Mouse (Mus musculus): ENCODE results near the gene Ttll5. TPM values are rescaled to one million over a fixed set of nuclear protein-coding genes. Genes with fewer than 3 reads are reported as not detected.

Gene Ttll5
- polyA plus RNA-seq, 1 experiment from 2014 or later, result 3.7 TPM

DNA sequence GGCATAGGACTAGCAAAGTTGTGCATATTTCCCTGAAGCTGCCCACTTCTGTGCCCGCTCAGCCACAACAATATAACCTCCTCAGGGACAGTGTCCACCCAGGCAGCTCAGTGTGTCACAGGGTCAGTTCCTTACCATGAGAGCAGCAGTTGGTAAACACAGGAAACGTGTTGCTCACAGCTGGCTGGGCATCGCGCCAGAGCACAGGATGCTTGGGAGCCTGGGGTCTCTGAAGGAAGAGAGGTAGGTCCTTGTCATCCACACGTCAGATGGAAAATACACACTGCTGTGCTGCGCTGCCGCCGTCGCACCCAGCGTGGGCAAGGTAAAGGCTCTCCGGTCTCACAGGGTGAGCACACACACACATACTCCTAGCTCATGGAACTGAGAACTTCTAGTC, 139.2 kb downstream of the Ttll5 start:
- TF ChIP-seq CTCF (IDR thresholded peaks at IDR 0.05; ENCODE audit: low read depth) (no peak), EP300 (optimal IDR thresholded peaks at IDR 0.05) (no peak)
- WGBS, result 65% methylated on average over 11 of the region's 11 CpGs
- Histone ChIP-seq H3K4me2 (replicated peaks; ENCODE audit: low read depth) (no peak overlapping the region), H3K4me3 (ENCODE audit: low read depth, low read length) (no peak overlapping the region), H3K9ac (ENCODE audit: low read length) (no peak overlapping the region), H3K4me1 (replicated peaks; ENCODE audit: control insufficient read depth, insufficient read depth) (peaks cover 3% of the 10 kb centered on the region; the same call in 1 of the 2 replicates), H3K27me3 (ENCODE audit: control insufficient read depth, insufficient read depth, low read length) (no peaks in the 10 kb centered on the region), H3K27ac (replicated peaks) (no peak overlapping the region), H3K9me3 (ENCODE audit: control insufficient read depth, low read length) (no peaks in the 10 kb centered on the region), H3K36me3 (ENCODE audit: control insufficient read depth, insufficient read depth, low read length) (no peaks in the 10 kb centered on the region)
- ATAC-seq (ENCODE audit: low FRiP score, low TSS enrichment) (0 out of 2 replicates have a peak, but pooled peaks have one; percentile 51), DNase-seq (ENCODE audit: low spot score) (no peak)

DNA sequence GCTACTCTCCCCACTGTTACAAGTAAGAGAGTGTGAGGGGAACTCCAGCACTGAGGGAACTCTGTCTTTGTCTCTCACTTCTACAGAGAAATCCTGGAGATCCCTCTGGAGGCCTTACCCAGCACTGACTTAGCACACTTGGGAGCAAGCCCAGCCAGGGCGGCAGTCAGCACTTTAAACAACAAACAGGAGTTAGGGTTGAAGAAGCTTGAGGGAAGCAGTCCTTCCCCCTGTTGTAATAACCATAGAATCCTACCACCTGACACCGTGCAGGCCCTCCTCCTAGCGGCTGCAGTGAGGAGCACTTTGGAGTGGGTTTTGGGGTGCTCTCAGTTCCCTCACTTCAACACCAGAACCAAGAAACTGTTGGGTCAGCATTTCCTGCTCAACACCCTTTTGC, 140.0 kb downstream of the Ttll5 start:
- Histone ChIP-seq H3K9me3 (ENCODE audit: control insufficient read depth, low read length) (no peaks in the 10 kb centered on the region), H3K27ac (replicated peaks) (no peak overlapping the region), H3K4me2 (replicated peaks; ENCODE audit: low read depth) (no peak overlapping the region), H3K36me3 (ENCODE audit: control insufficient read depth, insufficient read depth, low read length) (no peaks in the 10 kb centered on the region), H3K4me1 (replicated peaks; ENCODE audit: control insufficient read depth, insufficient read depth) (peaks cover 3% of the 10 kb centered on the region; the same call in 1 of the 2 replicates), H3K4me3 (ENCODE audit: low read depth, low read length) (no peak overlapping the region), H3K27me3 (ENCODE audit: control insufficient read depth, insufficient read depth, low read length) (no peaks in the 10 kb centered on the region), H3K9ac (ENCODE audit: low read length) (no peak overlapping the region)
- DNase-seq (ENCODE audit: low spot score), result no peak
- no peak for TF ChIP-seq EP300 (optimal IDR thresholded peaks at IDR 0.05)
- TF ChIP-seq CTCF (IDR thresholded peaks at IDR 0.05; ENCODE audit: low read depth), result no peak
- WGBS, result 71% methylated on average over 3 of the region's 3 CpGs
- no peak for ATAC-seq (ENCODE audit: low FRiP score, low TSS enrichment)

DNA sequence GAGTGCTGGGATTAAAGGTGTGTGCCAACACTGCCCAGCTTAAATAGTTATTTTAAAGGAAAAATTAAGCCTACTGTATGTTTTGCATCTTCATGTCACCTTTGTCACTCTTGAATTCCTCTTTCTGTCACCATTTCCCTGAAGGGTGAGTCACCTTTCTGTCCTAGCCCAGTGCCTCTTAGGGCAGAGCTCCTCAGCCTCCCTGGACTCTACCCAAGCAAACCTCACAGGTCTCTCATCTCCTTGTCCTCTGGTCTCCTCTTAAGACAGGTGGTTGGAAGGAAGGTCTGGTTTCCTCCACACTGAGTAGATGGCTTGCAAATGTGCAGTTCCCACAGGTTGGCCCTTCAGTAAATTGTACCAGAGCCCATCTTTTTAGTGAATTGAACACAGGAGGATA, 143.4 kb downstream of the Ttll5 start:
- DNase-seq (ENCODE audit: low spot score) (no peak), ATAC-seq (ENCODE audit: low FRiP score, low TSS enrichment) (no peak)
- Histone ChIP-seq H3K9ac (ENCODE audit: low read length) (no peak overlapping the region), H3K36me3 (ENCODE audit: control insufficient read depth, insufficient read depth, low read length) (no peaks in the 10 kb centered on the region), H3K4me2 (replicated peaks; ENCODE audit: low read depth) (no peak overlapping the region), H3K27me3 (ENCODE audit: control insufficient read depth, insufficient read depth, low read length) (no peaks in the 10 kb centered on the region), H3K27ac (replicated peaks) (no peak overlapping the region), H3K4me1 (replicated peaks; ENCODE audit: control insufficient read depth, insufficient read depth) (peaks cover 5% of the 10 kb centered on the region; the same call in 1 of the 2 replicates), H3K4me3 (ENCODE audit: low read depth, low read length) (no peak overlapping the region), H3K9me3 (ENCODE audit: control insufficient read depth, low read length) (no peaks in the 10 kb centered on the region)
- no peak for TF ChIP-seq EP300 (optimal IDR thresholded peaks at IDR 0.05)
- TF ChIP-seq CTCF (IDR thresholded peaks at IDR 0.05; ENCODE audit: low read depth), result no peak

DNA sequence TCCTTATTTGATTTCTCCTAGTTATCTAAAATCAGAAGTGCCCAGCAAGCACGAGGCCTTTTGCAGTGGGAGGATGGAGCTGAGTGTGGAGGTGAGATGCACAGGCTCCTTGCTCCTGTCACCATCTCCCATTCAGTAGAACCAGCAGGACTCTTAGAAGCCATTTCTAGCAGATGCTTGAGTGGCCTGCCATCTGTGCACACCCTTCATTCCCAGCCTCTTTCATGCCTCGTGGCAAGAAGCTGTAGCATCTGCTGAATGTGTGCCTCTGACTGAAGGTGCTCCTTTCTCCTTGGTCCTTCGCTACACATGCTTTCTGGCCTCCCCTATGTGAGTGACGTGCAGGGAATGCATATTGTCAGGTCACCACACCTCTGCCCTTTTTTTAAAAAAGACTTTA, 143.9 kb downstream of the Ttll5 start:
- no peak for DNase-seq (ENCODE audit: low spot score)
- H3K9me3 ChIP-seq (ENCODE audit: control insufficient read depth, low read length), result no peaks in the 10 kb centered on the region
- no peaks in the 10 kb centered on the region for H3K36me3 ChIP-seq (ENCODE audit: control insufficient read depth, insufficient read depth, low read length)
- TF ChIP-seq CTCF (IDR thresholded peaks at IDR 0.05; ENCODE audit: low read depth) (no peak), EP300 (optimal IDR thresholded peaks at IDR 0.05) (no peak)
- 90% methylated on average over 4 of the region's 4 CpGs for WGBS
- no peak overlapping the region for H3K4me3 ChIP-seq (ENCODE audit: low read depth, low read length)
- ATAC-seq (ENCODE audit: low FRiP score, low TSS enrichment), result no peak
- no peak overlapping the region for H3K9ac ChIP-seq (ENCODE audit: low read length)
- no peaks in the 10 kb centered on the region for H3K27me3 ChIP-seq (ENCODE audit: control insufficient read depth, insufficient read depth, low read length)
- no peak overlapping the region for H3K4me2 ChIP-seq (replicated peaks; ENCODE audit: low read depth)
- H3K27ac ChIP-seq (replicated peaks), result no peak overlapping the region
- H3K4me1 ChIP-seq (replicated peaks; ENCODE audit: control insufficient read depth, insufficient read depth), result peaks cover 3% of the 10 kb centered on the region; the same call in 1 of the 2 replicates

DNA sequence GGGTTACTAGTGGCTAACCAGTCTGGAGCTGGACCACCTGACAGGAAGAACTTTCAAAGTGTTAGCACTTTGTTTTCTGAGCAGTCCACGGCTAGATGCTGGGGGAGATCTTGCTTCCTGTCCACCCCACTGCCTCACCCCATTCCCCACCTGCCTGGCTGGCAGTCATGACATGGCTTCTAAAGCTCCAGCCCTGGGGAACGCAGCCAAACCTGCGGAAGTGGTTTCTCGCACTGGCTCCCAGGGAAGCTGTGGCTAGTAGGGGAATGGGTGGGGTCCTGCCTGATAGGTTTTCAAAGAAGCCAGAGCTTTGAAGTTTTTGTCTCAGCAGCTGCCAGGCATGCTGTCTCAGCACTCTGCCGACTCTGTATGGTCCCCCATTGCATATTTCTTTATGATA, 145.1 kb downstream of the Ttll5 start:
- Histone ChIP-seq H3K4me1 (replicated peaks; ENCODE audit: control insufficient read depth, insufficient read depth) (peaks cover 2% of the 10 kb centered on the region; the same call in 1 of the 2 replicates), H3K36me3 (ENCODE audit: control insufficient read depth, insufficient read depth, low read length) (no peaks in the 10 kb centered on the region), H3K27me3 (ENCODE audit: control insufficient read depth, insufficient read depth, low read length) (no peaks in the 10 kb centered on the region), H3K4me2 (replicated peaks; ENCODE audit: low read depth) (no peak overlapping the region), H3K27ac (replicated peaks) (no peak overlapping the region), H3K4me3 (ENCODE audit: low read depth, low read length) (no peak overlapping the region), H3K9me3 (ENCODE audit: control insufficient read depth, low read length) (no peaks in the 10 kb centered on the region), H3K9ac (ENCODE audit: low read length) (no peak overlapping the region)
- TF ChIP-seq CTCF (IDR thresholded peaks at IDR 0.05; ENCODE audit: low read depth) (no peak), EP300 (optimal IDR thresholded peaks at IDR 0.05) (no peak)
- WGBS, result 35% methylated on average over 5 of the region's 5 CpGs
- ATAC-seq (ENCODE audit: low FRiP score, low TSS enrichment) (no peak), DNase-seq (ENCODE audit: low spot score) (peak; percentile 24)

DNA sequence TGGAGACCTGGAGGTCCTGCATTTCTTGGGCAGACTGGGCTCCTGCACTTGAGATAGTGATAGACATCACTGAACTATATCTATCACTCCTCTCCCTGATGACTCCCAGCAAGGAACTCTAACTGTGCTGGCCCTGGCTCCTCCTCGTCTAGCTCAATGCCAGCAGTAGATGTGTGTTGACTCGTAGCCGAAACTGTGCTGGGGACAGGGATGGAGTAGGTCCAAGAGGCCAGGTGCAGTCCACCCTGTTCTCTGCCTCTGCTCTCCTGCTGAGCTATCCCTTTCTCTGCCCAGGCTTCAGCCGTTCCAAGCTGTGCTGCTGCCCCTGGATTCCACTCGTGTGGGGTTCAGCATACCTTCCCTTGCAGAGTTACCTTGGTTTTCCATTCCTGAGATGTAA, 145.7 kb downstream of the Ttll5 start:
- no peaks in the 10 kb centered on the region for H3K36me3 ChIP-seq (ENCODE audit: control insufficient read depth, insufficient read depth, low read length)
- H3K9me3 ChIP-seq (ENCODE audit: control insufficient read depth, low read length), result no peaks in the 10 kb centered on the region
- H3K4me2 ChIP-seq (replicated peaks; ENCODE audit: low read depth), result no peak overlapping the region
- no peaks in the 10 kb centered on the region for H3K27me3 ChIP-seq (ENCODE audit: control insufficient read depth, insufficient read depth, low read length)
- no peak overlapping the region for H3K9ac ChIP-seq (ENCODE audit: low read length)
- TF ChIP-seq EP300 (optimal IDR thresholded peaks at IDR 0.05) (no peak), CTCF (IDR thresholded peaks at IDR 0.05; ENCODE audit: low read depth) (no peak)
- DNase-seq (ENCODE audit: low spot score), result no peak
- peaks cover 2% of the 10 kb centered on the region; the same call in 1 of the 2 replicates for H3K4me1 ChIP-seq (replicated peaks; ENCODE audit: control insufficient read depth, insufficient read depth)
- WGBS, result 51% methylated on average over 5 of the region's 5 CpGs
- H3K4me3 ChIP-seq (ENCODE audit: low read depth, low read length), result no peak overlapping the region
- ATAC-seq (ENCODE audit: low FRiP score, low TSS enrichment), result 0 out of 2 replicates have a peak, but pooled peaks have one; percentile 22
- no peak overlapping the region for H3K27ac ChIP-seq (replicated peaks)

Data from stomach, postnatal 0 days (tissue).